Mouse (Mus musculus) cerebellum, adult 2 months (tissue): ENCODE measurements around the gene Cfap97. TPM values are rescaled to one million over a fixed set of nuclear protein-coding genes. Genes with fewer than 3 reads are reported as not detected.
A peak's percentile ranks its signal among the peaks of the same experiment; 100 is the strongest.
"Not testable (repeated sequence)": the region's sequence is repeated elsewhere in the genome, so short reads cannot be mapped to it uniquely, and the experiment has no call there.

Experiments
- DNase-seq, 2 experiments: peaks; one replicate each; pipeline ENCODE4 v3.0.0; 2021
- H3K27ac ChIP-seq: fragments of 200-500 bp; 2 replicates; pipeline ENCODE4 v1.5.1; 2012; ENCODE audit warnings: low read length, control low read depth, inconsistent platforms; ENCODE audit not compliant: insufficient read depth
- H3K27me3 ChIP-seq: fragments of 200-500 bp; 2 replicates; pipeline ENCODE4 v1.6.1; 2012; ENCODE audit warnings: inconsistent platforms, mild to moderate bottlenecking, low read length, moderate library complexity; ENCODE audit not compliant: control insufficient read depth, insufficient read depth
- H3K4me1 ChIP-seq: fragments of 200-500 bp; 2 replicates; pipeline ENCODE4 v1.6.1; 2011; ENCODE audit warnings: low read length; ENCODE audit not compliant: control insufficient read depth, insufficient read depth
- H3K4me3 ChIP-seq: fragments of 200-500 bp; replicated peaks from 2 replicates; pipeline ENCODE3; 2011; ENCODE audit warnings: mild to moderate bottlenecking, low read depth, low read length, control low read depth; ENCODE audit not compliant: insufficient read depth
- CTCF ChIP-seq: fragments of 200-500 bp; IDR thresholded peaks from 2 replicates; pipeline ENCODE4 v1.5.1; 2011; ENCODE audit warnings: low read depth, mild to moderate bottlenecking, control low read depth, low read length, moderate library complexity, borderline replicate concordance; ENCODE audit not compliant: insufficient read depth
- POLR2A ChIP-seq: fragments of 200-500 bp; IDR thresholded peaks from 2 replicates; pipeline ENCODE4 v1.6.1; 2011; ENCODE audit warnings: low read length, control low read depth, borderline replicate concordance; ENCODE audit not compliant: insufficient read depth
- WGBS: fragments of 180-500 bp; shearing (Covaris S2); methylation state at CpG from one replicate; pipeline ENCODE4 v1.1.7; 2018; 5-methylcytosine and 5-hydroxymethylcytosine counted together
- polyA plus RNA-seq: library from polyadenylated mRNA; depleted of rRNA; stranded (reverse); fragments of >200 nt; gene quantifications from 2 replicates; pipeline ENCODE4 v1.2.3, GENCODE M21; 2012

Cfap97 gene
- polyA plus RNA-seq, 1 experiment, result 17.5 TPM

- Histone ChIP-seq H3K27ac (no peak overlapping the region), H3K4me1 (no peaks in the 10 kb centered on the region), H3K27me3 (no peaks in the 10 kb centered on the region), H3K4me3 (no peak overlapping the region)
- DNase-seq, result no peak
- 66% methylated on average over 2 of the region's 2 CpGs for WGBS
- no peak for TF ChIP-seq POLR2A
- no peak for TF ChIP-seq CTCF
Measured at GRCm38 (mm10) chr8:46130426-46130825, 21.1 kb upstream of the Cfap97 start.

GRCm38 (mm10) chr8:46135546-46135945 is 16.0 kb upstream of the Cfap97 start:
- 94% methylated on average over 2 of the region's 2 CpGs for WGBS
- H3K4me3 ChIP-seq, DNase-seq, H3K4me1 ChIP-seq, H3K27me3 ChIP-seq, H3K27ac ChIP-seq: not testable (repeated sequence)

GRCm38 (mm10) chr8:46137336-46137735 is 14.2 kb upstream of the Cfap97 start:
- TF ChIP-seq CTCF (no peak), POLR2A (no peak)
- WGBS, result 95% methylated on average over 1 of the region's 1 CpGs
- no peak overlapping the region for H3K27ac ChIP-seq
- H3K4me3 ChIP-seq, result no peak overlapping the region
- no peak for DNase-seq
- peaks cover 13% of the 10 kb centered on the region for H3K4me1 ChIP-seq
- no peaks in the 10 kb centered on the region for H3K27me3 ChIP-seq

GRCm38 (mm10) chr8:46137843-46138596 is 13.6 kb upstream of the Cfap97 start:
- Histone ChIP-seq H3K4me3 (no peak overlapping the region), H3K27me3 (no peaks in the 10 kb centered on the region), H3K4me1 (peaks cover 14% of the 10 kb centered on the region), H3K27ac (peak overlapping the region; percentile 65; the same call in 1 of the 2 replicates)
- no peak for DNase-seq
- TF ChIP-seq CTCF (no peak), POLR2A (no peak)
- WGBS, result 69% methylated on average over 10 of the region's 10 CpGs

GRCm38 (mm10) chr8:46140376-46141120 is 11.0 kb upstream of the Cfap97 start:
- TF ChIP-seq POLR2A (no peak), CTCF (no peak)
- H3K4me1 ChIP-seq, result peaks cover 29% of the 10 kb centered on the region
- WGBS, result 19% methylated on average over 9 of the region's 9 CpGs
- H3K27ac ChIP-seq, result no peak overlapping the region
- H3K4me3 ChIP-seq, result no peak overlapping the region
- peak; percentile 32 to 42 for DNase-seq
- H3K27me3 ChIP-seq, result no peaks in the 10 kb centered on the region

- WGBS, result 88% methylated on average over 3 of the region's 3 CpGs
Measured at GRCm38 (mm10) chr8:46141688-46142087, 9.9 kb upstream of the Cfap97 start.

GRCm38 (mm10) chr8:46142498-46143081 is 9.0 kb upstream of the Cfap97 start:
- DNase-seq, result no peak
- Histone ChIP-seq H3K4me3 (no peak overlapping the region), H3K4me1 (peaks cover 34% of the 10 kb centered on the region), H3K27ac (no peak overlapping the region), H3K27me3 (no peaks in the 10 kb centered on the region)
- 93% methylated on average over 4 of the region's 4 CpGs for WGBS
- TF ChIP-seq POLR2A (no peak), CTCF (no peak)

More at GRCm38 (mm10) chr8:46141688-46142087, 9.9 kb upstream of the Cfap97 start:
- H3K4me3 ChIP-seq, result no peak overlapping the region
- H3K27ac ChIP-seq, result no peak overlapping the region
- peaks cover 29% of the 10 kb centered on the region for H3K4me1 ChIP-seq
- H3K27me3 ChIP-seq, result no peaks in the 10 kb centered on the region
- DNase-seq, result no peak
- TF ChIP-seq CTCF (no peak), POLR2A (no peak)
